Mouse (Mus musculus): ENCODE data around the gene Sycn.

The Sycn gene

DNA sequence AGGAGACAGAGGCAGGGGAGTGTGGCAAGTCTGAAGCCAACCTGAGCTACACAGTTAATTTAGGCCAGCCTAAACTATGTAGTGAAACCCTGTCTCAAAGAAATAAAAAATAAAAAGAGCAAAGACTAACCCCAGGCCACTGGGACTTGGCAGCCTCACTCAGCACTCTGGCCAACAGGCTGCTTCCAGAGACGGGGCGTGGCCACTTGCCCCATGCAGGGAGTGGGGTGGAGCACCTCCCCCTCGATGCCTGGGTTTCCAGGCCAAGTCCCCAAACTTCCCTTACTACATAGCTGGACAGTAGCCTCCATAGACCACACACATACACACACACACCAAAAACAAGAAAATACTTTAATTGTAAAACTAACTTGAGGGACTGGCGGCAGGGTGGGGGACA, 17.8 kb downstream of the Sycn start:
- DNase-seq (ENCODE audit: low spot score) = no peak

DNA sequence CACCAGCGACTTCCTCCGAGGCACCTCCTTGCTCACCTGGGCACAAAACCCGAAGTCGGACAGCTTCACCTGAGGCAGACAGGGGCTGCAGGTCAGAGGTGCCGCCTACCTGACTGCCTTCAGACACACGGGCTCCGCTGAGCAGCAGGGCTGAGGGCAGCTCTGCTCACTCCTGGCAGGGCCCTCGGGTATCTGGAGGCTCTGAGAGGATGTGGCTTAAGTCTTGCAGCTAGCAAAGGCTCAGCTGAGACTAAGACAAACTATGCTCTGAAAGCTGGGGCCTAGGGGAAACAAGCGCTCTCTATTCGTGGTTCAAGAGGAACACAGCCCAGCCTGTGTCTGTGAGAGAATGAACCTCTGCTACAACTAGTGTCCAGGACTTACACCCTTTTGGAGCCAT, 20.2 kb downstream of the Sycn start:
- no peak for DNase-seq (ENCODE audit: low spot score)

DNA sequence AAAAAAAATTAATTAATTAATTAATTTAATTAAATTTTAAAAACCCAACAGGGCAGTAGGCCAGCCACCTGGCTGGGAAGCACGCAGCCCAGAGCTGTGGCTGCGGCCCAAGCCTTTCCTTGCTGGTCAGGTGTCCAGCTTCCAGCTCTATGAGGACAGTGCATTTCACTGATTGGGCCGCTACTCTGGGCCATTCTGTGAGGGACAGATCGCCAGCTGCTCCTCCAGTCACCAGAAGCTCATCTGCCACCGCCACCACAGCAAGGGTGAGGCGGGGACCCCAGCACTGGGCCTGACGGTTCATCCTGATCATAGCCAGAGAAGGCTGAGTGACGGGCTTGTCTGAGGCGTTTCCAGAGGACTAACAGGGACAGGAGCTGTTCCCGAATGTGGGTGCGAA, 21.3 kb downstream of the Sycn start:
- no peak for DNase-seq (ENCODE audit: low spot score)

DNA sequence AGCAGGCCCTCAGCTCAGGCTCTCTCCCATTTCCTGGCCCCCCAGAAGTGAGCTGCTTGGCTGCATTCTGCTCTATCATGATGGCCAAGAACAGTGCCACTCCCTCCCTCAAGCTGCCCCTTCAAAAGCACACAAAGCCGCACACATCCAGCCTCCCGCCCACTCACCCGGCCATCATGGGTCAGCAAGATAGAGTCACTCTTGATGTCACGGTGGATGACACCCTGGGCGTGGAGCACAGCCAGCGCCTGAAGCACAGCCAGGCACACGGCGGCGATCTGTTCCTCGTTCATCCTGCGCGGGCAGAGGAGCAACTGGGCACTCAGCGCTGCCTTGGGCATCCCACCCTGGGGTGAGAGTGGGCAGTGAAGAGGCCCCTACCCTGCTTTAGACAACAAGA, 21.7 kb downstream of the Sycn start:
- DNase-seq (ENCODE audit: low spot score) = no peak

DNA sequence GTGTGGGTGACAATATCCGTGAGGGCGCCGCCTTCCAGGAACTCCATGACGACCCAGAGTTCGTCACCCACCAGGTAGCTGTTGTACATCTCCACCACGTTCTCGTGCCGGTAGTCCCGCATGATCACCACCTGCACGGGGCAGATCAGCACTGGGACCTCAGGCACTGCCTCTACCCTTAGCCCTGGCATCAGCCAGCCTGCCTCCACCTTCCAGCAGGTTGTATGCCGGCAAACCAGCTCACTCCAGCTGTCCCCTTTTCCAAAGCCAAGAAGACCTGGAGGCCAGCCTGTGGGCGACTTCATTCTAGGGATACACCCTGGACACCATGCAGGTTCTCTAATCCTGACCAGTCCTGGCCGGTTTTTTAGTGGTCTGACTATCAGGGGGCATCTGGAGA, 22.3 kb downstream of the Sycn start:
- DNase-seq (ENCODE audit: low spot score) = no peak

DNA sequence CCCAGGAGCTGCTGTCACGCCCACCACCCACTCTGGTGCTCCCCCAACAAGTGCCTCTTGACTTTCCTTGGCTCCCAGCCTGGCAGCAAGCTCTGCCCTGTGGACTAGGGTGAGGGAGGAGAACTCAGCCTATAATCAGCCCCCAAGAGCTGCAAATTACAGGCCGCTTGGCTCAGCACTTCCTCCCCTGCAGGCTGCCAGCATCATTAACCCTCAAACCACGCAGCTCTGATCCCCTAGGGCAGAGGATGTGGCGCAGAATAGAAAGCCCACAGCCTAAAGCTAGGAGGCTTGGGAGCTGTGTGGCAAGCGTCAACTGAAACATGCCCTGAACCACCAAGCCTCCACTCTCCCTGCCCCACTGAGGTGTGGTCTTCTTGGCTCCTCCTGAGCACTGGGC, 24.7 kb downstream of the Sycn start:
- DNase-seq (ENCODE audit: low spot score) = no peak

DNA sequence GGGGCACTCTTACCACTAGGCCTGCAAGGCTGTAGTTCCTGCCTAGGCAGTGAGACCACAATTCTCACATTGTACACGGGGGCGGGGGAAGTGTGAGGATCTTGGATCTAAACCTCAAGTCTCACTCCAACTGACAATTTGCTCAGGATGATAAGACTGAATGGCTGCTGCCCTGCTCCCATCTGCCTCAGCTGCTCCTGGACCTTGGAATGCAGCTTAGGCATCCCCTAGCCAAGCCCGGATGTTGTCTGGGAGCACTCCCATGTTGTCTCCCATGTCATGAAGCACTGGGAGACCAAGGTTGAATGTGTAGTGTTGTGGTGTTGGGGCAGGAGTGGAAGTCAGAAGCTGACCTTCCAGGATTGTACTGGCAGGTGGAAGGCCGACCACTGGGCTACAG, 26.9 kb downstream of the Sycn start:
- no peak for DNase-seq (ENCODE audit: low spot score)

DNA sequence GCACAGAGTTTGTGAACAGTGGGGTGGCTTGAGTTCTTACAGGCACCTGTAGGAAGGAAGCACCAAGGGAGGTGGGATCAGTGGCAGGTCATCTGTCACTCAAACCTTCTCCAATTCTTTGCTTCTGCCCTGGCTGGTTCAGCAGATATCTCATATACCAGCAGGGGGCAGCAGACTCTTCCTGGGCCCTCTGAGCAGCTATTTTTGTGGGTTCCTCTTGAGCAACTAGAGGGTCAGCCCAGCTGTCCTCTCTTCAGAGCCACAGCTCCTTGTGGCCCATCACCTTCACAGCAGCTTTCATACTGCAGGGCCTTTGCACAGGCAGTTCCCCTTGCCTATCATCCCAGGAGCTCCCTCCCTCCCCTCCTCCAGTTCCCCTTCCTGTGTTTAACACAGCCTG, 27.6 kb downstream of the Sycn start:
- peak; percentile 53 for DNase-seq (ENCODE audit: low spot score)

DNA sequence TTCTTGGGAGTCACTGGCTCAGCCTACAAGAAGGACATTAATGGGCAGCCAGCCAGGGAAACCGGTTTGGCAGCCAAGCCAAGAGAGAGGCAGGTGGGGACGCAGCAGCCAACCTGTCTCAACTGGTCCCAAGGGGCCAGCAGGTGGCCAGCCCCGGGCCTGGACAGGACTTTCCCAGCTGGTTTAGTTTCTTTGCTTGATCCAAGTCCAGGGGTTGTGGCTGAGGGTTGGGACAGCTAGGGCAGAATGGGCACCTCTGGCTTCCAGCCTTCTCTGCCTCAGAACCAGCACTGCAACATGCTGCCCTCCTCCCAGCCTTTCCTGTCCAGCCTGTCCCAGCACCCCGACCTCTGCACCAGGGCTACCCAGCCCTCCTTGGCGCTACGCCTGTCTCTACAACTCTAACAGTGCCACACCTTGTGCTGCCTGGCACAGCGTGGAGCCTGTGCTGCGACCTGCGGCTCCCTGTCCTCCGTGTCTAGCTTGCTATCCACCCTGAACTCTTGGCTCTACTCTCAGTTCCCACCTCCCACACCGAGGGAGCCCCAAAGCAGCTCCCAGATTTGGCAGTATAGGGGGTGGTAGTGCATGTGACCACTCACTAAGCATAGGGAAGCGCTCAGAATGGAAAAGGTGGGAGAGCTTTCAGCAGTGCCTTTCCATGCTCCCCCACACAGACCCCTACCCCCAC, 29.8 kb downstream of the Sycn start:
- peak; percentile 73 for DNase-seq (ENCODE audit: low spot score)

DNA sequence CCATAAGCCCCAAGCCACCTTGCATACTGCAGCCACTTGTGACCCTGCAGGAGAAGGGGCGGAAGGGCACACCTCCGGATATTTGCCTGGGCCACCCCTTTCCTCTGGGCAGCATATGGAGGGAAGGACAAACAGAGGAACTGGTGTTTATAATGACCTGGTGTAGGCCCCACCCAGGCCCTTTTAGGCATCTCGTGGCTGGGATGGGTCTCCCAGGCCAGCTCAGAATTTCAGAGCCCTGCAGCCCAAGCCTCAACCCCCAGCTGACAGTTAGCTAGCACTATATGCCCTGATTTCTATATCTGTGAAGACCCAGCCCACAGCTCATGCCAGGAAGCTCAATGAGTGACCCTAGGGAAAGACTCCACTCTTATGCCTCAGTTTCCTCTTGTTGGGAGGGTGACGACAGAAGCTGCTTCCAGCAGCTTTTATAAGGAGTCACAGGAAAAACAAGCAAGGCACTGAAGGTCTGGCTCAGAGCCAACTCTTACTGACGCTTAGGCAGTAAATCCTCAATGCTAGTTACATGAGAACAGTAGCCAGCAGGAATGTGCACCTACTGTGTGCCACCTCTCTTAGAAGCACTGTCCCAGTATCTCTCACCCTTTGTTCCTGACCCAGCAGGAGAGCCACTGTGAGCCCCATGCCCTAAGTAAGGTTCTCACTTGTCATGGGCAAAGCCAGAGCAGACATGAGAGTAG, 30.4 kb downstream of the Sycn start:
- DNase-seq (ENCODE audit: low spot score) = no peak

DNA sequence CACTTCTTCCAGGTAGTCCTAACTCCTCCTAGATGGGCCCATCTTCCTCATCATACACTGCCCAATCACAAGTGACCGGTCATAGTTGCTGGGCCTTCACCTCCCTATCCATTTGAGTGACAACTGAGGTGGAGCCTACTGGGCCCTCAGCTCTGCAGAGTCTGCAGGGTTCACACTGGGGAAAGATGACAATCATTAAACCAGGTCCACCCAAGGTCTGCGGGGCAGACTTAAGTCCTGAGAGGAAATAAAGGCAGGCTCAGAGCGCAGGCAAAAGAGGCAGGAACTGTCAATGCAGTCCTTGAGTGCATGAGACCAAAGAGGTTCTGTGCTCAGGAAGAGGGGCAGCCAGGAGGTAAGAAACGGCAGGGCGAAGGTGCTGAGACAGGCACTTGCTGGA, 32.0 kb downstream of the Sycn start:
- no peak for DNase-seq (ENCODE audit: low spot score)

DNA sequence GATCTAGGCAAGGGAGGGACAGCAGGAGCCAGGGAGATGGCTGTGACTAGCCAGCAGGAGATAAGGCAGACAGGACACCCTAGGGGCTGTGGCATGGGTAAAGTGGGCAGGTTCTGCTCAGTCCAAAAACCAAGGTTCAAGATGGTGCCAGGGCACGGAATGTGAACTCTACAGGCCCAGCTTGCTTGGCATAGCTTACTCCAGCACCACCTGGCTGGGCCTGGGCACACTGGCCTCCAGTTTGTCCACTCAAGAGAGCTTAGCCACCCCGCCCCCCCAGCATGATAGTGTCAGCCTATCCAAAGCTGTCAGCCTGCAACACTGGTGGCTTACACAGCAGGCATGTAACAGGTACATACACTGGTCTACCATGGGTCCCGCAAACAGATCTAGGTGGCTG, 32.6 kb downstream of the Sycn start:
- DNase-seq (ENCODE audit: low spot score) = no peak

DNA sequence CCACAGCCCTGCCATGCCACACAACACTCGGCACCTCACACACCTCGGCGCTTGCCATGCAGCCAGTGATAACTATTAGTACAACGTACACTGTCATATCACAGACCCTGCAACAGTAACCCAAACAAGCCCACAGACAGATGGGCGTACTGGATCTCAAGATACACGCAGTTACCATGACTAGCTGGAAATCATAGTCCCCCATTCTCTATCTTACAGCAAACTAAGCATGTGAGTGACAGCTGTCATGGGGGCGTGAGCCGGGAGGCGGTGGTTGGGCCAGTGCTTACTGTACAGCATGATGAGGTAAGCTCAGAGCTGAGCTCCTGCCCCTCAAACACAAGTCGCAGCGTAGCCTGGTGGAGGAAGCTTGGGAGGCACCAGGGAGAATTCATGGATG, 34.9 kb downstream of the Sycn start:
- no peak for DNase-seq (ENCODE audit: low spot score)

DNA sequence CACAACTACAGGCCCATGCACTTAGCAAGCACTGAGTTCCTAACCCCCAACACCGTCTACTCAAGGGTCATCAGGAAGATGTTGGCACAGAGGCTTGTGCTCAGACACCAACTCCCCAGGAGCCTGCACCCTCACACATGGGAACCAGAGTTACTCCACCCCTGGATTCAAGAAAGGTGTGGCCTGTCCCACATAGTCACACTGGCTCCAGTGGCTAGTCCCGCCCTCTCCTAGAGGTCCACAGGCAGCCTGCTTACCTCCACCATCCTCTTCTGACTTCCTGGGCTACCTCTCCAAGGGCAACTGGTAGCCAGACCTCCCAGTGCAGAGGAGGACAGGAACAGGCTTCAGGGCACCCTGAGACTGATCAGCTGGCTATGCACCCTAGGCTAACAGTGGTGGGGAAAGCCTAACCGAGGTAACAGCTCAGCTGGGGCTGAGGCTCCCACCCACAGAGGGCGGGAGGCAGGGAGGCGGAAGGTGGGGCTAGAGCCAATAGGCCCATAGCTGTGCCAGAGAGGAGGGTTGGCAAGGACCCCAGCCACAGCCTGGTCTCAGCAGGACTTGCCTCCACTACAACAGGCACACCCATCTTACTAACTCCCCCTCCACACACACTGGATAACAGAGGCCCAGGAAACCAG, 35.7 kb downstream of the Sycn start:
- DNase-seq (ENCODE audit: low spot score) = peak; percentile 73

DNA sequence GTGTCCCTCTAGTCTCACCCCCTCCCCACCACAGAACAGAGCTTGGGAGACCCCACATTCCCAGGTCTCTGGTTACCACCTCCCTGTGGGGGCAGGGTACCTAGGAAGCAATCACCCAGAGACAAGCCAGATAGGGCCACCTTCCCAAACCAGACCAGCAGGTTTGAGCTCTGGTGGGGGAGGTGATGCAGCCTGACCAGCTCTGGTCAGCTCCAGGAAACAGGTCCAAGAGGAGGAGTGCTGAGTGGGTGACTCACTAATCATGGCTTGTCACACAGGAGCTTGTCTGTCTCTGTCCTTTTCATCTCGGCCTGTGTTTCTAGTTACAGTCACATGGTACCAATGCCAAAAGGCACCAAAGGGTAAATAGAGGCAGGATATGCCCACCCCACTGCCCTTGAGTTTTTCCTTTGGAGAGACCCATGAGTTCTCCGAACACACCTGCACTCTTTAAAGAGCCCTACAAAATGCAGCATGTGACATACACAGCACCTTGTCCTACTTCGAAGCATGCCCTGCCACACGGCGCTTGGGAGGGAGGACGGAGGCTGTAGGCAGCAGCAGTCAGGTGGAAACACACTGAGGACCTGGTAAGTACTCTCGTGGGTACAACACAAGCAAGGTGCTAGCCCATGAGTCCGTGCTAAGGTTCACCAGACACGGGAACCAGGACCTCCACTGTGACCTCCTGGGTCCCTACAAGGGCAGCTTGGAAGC, 37.3 kb downstream of the Sycn start:
- peak; percentile 43 for DNase-seq (ENCODE audit: low spot score)

DNA sequence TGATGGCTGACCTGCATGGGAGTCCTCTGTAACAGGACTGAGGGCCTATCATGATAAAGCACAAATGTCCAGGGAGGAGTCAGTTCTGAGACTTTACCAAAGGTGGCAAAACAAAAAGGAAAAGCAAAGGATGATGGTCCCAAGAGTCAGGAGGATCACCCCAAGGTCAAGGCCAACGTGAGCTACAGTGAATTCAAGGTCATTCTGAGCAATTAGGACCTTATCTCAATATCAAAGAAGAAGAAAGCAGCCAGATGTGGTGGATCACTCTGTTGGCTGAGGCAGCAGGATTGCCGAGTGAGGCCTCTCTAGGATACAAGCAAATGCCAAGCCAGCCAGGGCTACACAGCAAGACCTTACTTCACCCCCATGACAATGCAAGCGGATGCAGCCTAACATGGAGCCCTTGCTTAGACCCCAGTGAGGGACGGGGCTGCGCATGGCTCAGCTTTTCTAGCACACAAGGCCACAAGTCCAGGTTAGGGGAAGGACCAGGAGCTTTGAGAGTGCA, 37.9 kb downstream of the Sycn start:
- no peak for DNase-seq (ENCODE audit: low spot score)

DNA sequence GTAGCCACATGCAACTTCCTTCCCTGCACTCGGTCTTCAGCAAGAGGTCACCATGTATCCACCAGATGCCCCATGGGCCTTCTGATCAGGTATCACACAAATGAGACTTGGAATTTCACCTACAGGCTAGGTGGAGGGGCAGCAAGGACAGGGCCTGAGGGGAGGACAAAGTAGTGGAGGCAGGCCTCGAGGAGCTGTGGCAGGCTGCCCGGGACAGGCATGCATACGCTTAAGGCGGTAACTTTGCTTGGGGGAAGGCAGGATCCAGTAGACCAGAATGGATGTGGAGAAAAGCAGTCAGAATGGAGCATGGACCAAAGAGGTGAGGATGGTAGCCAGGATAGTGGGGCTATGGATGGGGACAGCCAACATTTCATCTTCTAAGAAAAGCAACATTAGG, 39.1 kb downstream of the Sycn start:
- no peak for DNase-seq (ENCODE audit: low spot score)

DNA sequence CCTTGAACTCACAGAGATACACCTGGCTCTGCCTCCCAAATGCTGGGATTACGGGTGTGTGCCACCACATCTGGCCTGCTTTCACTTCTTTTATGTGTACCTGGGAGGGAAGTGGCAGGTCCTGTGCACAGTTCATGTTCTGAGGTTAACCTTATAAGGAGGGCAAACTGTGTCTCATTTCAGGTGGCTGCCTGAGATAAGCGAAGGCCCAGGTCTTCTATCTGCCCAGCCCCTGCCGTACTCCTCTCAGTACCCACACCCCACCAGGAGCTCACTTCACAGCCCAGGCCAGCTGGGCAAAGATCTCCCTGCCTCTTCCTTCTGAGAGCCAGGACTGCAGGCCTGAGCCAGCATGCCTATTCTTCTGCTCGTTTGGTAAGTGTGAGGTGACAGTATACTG, 41.0 kb downstream of the Sycn start:
- DNase-seq (ENCODE audit: low spot score) = no peak

DNA sequence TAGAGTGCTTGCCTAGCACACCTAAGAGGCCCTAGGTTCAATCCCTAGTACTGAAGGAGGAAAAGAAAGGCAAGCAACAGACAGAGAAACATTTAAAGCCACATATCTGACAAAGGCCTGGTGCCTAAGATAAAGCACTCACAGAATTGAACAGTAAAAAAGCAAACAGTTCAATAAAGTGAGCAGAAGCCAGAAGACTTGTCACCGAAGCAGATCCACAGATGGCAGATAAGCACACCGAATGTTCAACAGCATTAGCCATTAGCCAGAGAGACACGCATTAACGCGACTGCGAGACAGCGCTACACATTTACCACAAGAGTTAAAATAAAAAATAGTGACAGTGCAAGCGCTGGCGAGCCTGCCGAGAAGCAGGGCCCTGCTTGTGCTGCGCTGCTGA, 42.2 kb downstream of the Sycn start:
- no peak for DNase-seq (ENCODE audit: low spot score)

DNA sequence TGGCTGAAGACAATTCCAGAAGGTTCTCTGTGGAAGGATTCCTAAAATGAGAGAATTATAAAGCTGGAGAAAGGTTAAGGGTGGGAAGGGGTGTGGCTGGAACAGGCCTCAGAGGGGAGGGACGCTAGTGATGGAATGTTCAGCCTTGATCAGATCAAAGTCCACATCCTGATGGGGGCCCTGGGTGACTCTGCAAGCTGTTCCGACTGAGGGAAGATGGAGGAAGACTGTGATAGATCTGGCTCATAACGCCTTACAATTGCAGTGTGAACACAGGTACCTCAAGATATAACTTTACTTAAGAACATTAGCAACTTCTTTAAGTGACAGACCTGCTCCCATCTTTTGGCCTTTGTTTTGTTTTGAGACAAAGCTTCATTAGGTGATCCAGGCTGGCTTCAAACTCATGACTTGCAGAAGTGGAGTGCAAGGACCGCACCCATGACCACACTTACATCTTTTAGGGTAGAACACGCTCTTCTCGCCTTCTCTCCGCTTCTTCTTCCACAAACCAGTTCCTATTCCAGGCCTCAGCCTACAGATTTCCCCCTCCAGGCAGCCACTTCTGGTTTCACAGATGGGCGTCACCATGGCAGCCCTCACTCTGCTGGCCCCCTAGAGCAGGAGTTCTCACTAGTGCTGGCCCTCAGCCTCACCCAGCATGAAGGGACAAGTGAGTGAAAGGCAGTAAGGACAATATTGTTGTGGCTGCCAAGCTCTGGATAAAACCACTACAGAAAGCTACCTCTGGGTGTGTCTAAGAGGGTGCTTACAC, 43.1 kb downstream of the Sycn start:
- no peak for DNase-seq (ENCODE audit: low spot score)

DNA sequence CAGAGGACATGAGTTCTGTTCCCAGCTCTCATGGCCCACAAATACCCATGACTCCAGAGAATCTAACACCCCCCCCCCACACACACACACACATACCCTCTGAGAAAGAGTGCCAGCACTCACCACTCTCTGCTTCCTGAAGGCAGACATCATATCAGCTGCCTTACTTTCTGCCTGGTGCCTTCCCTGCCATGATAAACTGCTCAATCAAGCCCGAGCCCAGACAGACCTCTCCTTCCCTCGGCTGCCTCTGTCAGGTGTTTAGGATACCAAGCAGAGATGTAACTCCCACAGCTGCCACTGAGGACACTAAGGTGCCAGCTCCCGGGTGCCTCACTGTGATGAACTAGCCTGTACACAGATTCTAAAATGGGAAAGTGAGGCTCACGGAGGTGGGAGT, 43.8 kb downstream of the Sycn start:
- DNase-seq (ENCODE audit: low spot score) = no peak

DNA sequence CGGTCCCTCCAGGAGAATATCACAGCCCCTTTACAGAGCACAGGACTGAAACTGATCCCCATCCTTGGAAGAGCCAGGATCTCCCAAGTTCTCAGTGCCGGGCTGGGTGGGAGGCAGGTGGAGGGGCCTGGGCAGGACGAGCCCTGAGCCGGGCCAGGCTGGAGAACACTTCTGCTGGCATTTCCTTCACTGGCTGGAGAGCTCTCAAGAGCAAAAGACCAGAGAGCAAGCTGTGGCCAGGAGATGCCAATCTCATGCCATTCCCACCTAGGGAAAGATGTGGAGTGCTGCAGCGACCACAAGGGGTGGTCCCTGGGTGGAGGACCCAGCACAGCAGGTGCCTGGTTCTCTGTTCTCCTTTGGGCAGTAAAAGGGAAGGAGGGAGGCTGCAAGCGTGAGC, 44.3 kb downstream of the Sycn start:
- no peak for DNase-seq (ENCODE audit: low spot score)
